Mouse (Mus musculus): ENCODE measurements around the gene Myt1l.

- no peak for TF ChIP-seq POLR2A (IDR thresholded peaks at IDR 0.05; ENCODE audit: insufficient read depth, low read depth, low read length)
- TF ChIP-seq CTCF (IDR thresholded peaks at IDR 0.05; ENCODE audit: insufficient read depth, low read depth, low read length) = no peak
Observed at GRCm38 (mm10) chr12:29930591-29930990, 402.4 kb downstream of the Myt1l start.
